Mouse (Mus musculus) macrophage (primary cell): ENCODE measurements around the gene Gm45717. TPM values are rescaled to one million over a fixed set of nuclear protein-coding genes. Genes with fewer than 3 reads are reported as not detected.

Experiments used
- H3K27ac ChIP-seq: fragments of 350-480 bp; formaldehyde crosslinking; 2 replicates; pipeline ENCODE4 v1.9.0; 2021
- H3K36me3 ChIP-seq: fragments of 350-480 bp; formaldehyde crosslinking; 2 replicates; pipeline ENCODE4 v1.9.0; 2021; ENCODE audit errors: inconsistent target
- H3K4me3 ChIP-seq: fragments of 350-480 bp; formaldehyde crosslinking; 2 replicates; pipeline ENCODE4 v1.9.0; 2021; ENCODE audit errors: inconsistent target
- H3K79me2 ChIP-seq: fragments of 350-480 bp; formaldehyde crosslinking; 2 replicates; pipeline ENCODE4 v1.9.0; 2021; ENCODE audit errors: inconsistent target
- WGBS: methylation state at CpG from one replicate; pipeline ENCODE4 v1.1.7; 2026; ENCODE audit warnings: inconsistent platforms; ENCODE audit not compliant: missing documents; 5-methylcytosine and 5-hydroxymethylcytosine counted together
- polyA plus RNA-seq: library from polyadenylated mRNA; stranded (reverse); fragments of 250-400 nt; gene quantifications from 3 replicates; pipeline ENCODE4 v1.2.4, GENCODE M21; 2018; ENCODE audit warnings: inconsistent platforms
- total RNA-seq, 78 experiments: library from RNA; depleted of rRNA; stranded (reverse); fragments of 250-400 nt; gene quantifications; 1 replicate in 9 of 78; 2 replicates in 24 of 78; 3 replicates in 43 of 78; 4 replicates in 2 of 78; pipeline ENCODE4 v1.2.4; 2018; ENCODE audit warnings: inconsistent platforms in 56 of 78

Gene Gm45717
- total RNA-seq (2018; cell fraction: chromatin; rRNA removed) = 1 to 10 TPM in 5 of 26 experiments, not detected in 21; 3.0 to 7.9 (median 4.0) TPM
- under 1 TPM in 3 of 26 experiments, not detected in 23; 0.42 to 0.77 (median 0.47) TPM for total RNA-seq (2018; cell fraction: cytosol; rRNA removed)
- total RNA-seq (2018; cell fraction: nucleus; rRNA removed) = 1 to 10 TPM in 3 of 26 experiments, not detected in 23; 3.0 to 3.6 (median 3.0) TPM
- 0.87 TPM in 1 of 3 replicates, not detected in the others for polyA plus RNA-seq

DNA sequence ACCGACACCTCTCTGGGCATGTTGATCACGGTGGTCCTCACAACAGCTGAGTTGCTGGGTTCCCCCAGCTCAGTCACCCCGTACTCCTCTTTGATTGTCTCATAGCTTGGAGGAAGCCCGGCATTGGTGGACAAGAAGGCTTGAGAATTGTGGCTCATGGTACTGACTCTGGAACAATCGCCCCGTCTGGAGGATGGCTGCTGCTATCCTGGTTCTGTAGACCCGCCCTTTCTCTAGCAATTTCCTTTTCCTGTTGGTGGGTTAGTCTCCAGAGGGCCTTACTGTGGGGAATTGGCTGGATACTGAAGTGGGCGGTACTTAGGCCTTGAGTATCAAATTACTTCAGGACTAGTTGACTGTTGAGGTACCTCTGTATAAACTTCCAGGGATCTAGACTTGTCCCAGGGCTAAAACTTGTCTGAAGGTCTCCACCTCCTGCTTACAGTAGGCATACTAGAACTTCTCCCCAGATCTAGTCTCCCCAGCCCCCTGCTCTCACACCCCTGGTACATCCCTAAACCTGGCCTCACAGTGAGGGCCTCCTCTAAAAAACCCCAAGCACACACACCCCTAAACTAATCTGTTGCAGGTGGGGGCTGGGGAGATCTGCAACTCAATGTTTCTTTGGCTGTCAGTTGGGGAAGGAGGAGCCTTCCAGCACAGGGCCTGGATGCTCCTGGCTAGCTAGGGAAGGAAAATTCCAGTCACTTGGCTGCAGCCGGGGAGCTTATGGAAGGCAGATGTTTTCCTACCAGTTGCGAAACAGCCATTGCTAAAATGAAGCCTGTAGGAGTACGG is at the start of gene Gm45717, which contains the start of gene Ifitm2:
Gm45717 (minus strand) TSS at position 180 of the 798 bp plus-strand sequence.
Ifitm2 (minus strand) TSS at position 230 of the 798 bp plus-strand sequence.
- Histone ChIP-seq H3K27ac (peak within 1 kb of the TSS; percentile 94), H3K79me2 (peaks cover 40% of the 10 kb centered on the region), H3K36me3 (no peaks in the 10 kb centered on the region), H3K4me3 (peak within 1 kb of the TSS; percentile 80)
- 13% methylated on average over 11 of the region's 11 CpGs for WGBS

GRCm38 (mm10) chr7:141003248-141004010 is 47.7 kb upstream of the Gm45717 start:
- Histone ChIP-seq H3K27ac (no peak overlapping the region), H3K79me2 (no peaks in the 10 kb centered on the region), H3K4me3 (no peak overlapping the region), H3K36me3 (no peaks in the 10 kb centered on the region)
- WGBS = 89% methylated on average over 5 of the region's 5 CpGs

DNA sequence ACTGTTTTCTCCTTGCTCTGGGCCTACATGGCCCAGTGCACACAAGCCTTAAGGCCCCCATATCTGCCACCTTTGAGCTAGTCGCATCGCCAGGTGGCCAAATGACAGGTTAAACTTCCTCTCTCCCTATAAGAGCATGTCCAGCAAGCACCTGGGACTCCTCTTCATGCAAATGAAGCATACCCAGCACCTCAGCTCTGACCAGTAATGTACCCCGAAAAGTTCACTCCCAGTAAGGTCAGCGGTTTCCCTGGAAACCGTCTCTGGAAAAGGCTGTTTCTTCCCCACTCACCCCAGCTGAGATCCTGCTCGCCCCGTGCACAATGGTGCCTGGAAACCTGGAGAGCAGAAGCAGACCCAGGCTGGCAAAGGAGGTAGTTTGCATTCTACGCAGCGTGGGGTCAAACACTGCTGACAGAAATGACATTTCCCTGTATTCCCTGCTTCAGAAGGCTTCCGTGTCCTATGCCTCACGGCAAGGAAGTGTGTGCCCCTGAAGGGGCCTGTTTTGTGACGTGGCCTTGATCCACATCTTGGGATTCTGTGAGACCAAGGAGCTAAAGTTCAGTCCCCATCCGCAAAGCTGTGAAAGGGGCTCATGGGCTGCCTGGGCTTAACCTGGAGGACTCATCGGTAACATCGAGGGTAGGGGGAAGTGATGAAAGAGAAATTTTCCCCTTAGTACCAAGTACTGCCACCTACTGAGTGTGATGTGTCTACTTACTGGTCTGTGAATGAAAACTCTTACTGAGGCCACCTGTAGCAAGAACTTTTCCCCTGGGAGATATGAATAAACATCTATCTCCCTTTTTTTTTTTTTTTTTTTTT is 45.4 kb upstream of the Gm45717 start:
- Histone ChIP-seq H3K36me3 (no peaks in the 10 kb centered on the region), H3K27ac (no peak overlapping the region), H3K4me3 (no peak overlapping the region), H3K79me2 (no peaks in the 10 kb centered on the region)
- WGBS = 86% methylated on average over 15 of the region's 15 CpGs

GRCm38 (mm10) chr7:140998853-140999700 is 43.3 kb upstream of the Gm45717 start:
- Histone ChIP-seq H3K27ac (peak overlapping the region; percentile 77), H3K36me3 (no peaks in the 10 kb centered on the region), H3K4me3 (peak overlapping the region; percentile 25; the same call in 1 of the 2 replicates), H3K79me2 (no peaks in the 10 kb centered on the region)
- under 1% methylated on average over 11 of the region's 11 CpGs for WGBS

- Histone ChIP-seq H3K4me3 (no peak overlapping the region), H3K27ac (peak overlapping the region; percentile 77), H3K36me3 (no peaks in the 10 kb centered on the region), H3K79me2 (no peaks in the 10 kb centered on the region)
- 0% methylated on average over 1 of the region's 1 CpGs for WGBS
Observed at GRCm38 (mm10) chr7:140997817-140998216, 42.1 kb upstream of the Gm45717 start.

DNA sequence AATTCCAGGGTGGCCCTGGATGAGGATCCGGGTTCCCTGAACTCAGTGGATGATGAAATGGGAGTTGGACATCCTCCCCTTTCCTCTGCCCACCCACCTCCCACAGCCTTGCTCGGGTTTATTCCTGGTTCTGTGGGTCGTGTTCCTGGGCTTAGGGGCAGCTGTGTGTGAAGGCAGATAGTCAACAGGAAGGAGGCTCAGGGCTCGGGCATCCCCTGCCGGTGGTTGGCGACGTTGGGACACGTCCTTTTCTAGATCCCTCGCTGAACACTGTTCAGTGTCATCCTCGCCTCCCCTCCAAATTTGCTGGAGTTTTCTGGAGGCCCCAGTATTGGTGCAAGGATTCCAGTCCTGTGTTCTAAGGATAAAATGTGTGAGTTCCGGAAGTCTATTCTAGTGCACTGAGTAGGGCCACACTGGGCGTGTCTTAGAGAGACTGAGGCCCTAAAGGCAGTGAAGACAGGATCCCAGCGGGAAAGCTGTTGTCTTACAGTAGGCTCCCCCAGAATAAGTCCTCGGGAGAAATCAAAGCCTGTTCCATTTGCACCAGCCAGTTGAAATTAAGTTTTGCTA is 35.5 kb upstream of the Gm45717 start:
- Histone ChIP-seq H3K27ac (peak overlapping the region; percentile 19; the same call in 1 of the 2 replicates), H3K4me3 (no peak overlapping the region), H3K36me3 (no peaks in the 10 kb centered on the region), H3K79me2 (no peaks in the 10 kb centered on the region)
- WGBS = 34% methylated on average over 13 of the region's 14 CpGs

DNA sequence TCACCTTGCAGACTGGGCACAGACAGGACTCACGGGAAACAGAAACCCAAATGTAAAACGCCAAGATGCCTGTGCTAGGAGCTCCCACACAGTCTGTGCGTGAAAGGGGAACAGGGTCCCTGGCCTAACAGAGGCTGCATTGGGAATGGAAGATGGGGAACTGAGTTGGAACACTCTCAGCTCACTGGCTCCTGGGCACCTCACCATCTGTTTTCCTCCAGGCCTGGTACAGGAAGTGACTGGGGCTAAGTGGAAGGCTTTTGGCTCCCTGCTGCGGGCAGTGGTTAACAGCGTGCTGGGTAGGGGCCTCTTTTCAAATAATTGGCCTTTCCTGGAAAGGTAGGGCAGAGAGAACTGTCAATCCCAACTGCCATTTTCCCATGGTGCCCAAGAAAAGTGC is 34.9 kb upstream of the Gm45717 start:
- H3K4me3 ChIP-seq = no peak overlapping the region
- H3K36me3 ChIP-seq = no peaks in the 10 kb centered on the region
- peak overlapping the region; percentile 19; the same call in 1 of the 2 replicates for H3K27ac ChIP-seq
- WGBS = 19% methylated on average over 5 of the region's 5 CpGs
- H3K79me2 ChIP-seq = no peaks in the 10 kb centered on the region

DNA sequence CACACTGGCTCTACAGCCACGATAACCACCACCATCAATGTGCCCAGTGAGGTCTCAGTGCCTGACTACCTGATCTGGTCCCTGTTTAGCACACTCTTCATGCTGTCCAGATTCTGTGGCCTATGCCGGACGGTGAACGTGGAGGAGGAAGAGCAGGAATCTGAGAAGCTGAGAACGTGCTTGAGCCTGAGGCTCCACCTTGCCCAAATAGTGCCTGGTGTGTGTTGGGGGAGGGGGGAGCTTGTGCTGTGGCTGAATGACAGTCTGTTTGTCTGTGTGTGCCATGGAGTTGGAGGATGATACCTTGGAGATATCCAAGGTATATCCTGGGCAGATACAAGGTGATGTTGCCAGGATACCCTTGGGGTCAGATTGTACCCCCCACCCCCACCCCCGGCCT is 34.4 kb upstream of the Gm45717 start:
- Histone ChIP-seq H3K36me3 (no peaks in the 10 kb centered on the region), H3K79me2 (no peaks in the 10 kb centered on the region), H3K4me3 (no peak overlapping the region), H3K27ac (0 out of 2 replicates have a peak overlapping the region, but pooled peaks have one; percentile 19)
- WGBS = 15% methylated on average over 6 of the region's 6 CpGs

- Histone ChIP-seq H3K79me2 (no peaks in the 10 kb centered on the region), H3K27ac (no peak overlapping the region), H3K36me3 (no peaks in the 10 kb centered on the region), H3K4me3 (no peak overlapping the region)
- 92% methylated on average over 4 of the region's 4 CpGs for WGBS
Observed at GRCm38 (mm10) chr7:140989022-140989421, 33.3 kb upstream of the Gm45717 start.

DNA sequence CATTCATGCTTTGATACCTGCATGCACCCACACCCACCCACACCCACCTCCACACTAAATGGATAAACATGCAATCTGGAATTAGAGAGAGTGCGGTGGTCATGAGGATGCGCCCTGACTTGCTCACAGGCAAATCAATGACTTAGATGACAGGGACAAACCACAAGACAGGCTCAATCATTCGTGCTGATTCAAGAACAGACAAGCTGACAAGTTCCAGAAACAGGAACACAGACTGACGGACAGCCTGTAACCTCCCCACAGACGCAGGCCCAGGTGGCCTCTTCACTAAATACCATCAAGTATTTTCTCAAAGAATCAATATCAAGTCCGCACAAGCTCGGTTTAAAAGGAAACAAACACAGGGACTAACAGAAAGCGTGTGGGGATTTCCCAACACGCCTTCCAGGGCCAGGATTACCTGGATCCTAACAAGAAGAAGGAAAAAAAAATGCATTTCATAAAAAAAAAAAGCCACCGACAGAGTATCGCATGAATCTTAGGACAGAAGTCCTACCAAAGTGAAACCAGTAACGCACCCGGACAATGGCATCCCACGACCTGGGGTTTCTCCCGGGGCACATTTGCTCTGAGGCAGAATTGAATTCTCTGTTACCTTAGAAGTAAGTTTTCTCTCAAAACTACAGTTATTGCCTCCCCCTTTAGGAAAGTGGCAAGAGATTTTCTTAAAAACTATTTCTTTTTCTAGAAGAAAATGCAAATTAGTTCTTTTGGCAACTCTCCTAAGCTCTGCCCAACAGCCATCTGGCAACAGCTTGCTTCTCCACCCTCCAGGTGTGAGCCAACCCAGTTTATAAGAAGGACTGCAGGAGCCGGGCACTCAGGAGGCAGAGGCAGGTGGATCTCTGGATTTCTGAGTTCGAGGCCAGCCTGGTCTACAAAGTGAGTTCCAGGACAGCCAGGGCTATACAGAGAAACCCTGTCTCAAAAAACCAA is 31.7 kb upstream of the Gm45717 start:
- Histone ChIP-seq H3K27ac (no peak overlapping the region), H3K4me3 (no peak overlapping the region), H3K36me3 (no peaks in the 10 kb centered on the region), H3K79me2 (no peaks in the 10 kb centered on the region)
- 43% methylated on average over 17 of the region's 17 CpGs for WGBS

GRCm38 (mm10) chr7:140982971-140983370 is 27.2 kb upstream of the Gm45717 start:
- Histone ChIP-seq H3K79me2 (no peaks in the 10 kb centered on the region), H3K27ac (no peak overlapping the region), H3K4me3 (no peak overlapping the region), H3K36me3 (no peaks in the 10 kb centered on the region)
- 93% methylated on average over 5 of the region's 7 CpGs for WGBS

DNA sequence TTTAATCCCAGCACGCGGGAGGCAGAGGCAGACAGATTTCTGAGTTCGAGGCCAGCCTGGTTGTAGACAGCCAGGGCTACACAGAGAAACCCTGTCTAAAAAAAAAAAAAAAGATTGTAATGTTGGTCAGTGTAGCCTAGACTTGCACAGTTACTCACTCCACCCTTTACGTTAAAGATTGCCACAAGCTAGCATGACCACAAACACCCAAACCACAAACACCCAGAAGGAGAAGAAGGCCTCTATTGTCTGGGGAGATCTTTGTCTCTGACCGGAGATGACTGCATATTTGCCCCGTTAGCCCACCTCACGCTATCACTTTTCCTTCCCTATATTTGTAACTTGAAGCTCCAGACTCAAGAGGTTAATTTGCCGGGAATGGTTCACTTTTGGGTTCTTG is 26.0 kb upstream of the Gm45717 start:
- Histone ChIP-seq H3K4me3 (no peak overlapping the region), H3K79me2 (no peaks in the 10 kb centered on the region), H3K36me3 (no peaks in the 10 kb centered on the region), H3K27ac (peak overlapping the region; percentile 37)
- 15% methylated on average over 7 of the region's 8 CpGs for WGBS
